Mouse (Mus musculus) heart, postnatal 0 days (tissue): ENCODE data around the gene Nradd.

Experiments
- CTCF ChIP-seq: IDR thresholded peaks from 2 replicates; pipeline ENCODE4 v1.5.1; 2016; ENCODE audit warnings: antibody characterized with exemption, control low read depth, low read depth
- EP300 ChIP-seq: IDR thresholded peaks from 2 replicates; pipeline ENCODE4 v1.6.1; 2016; ENCODE audit warnings: antibody characterized with exemption, low read depth

GRCm38 (mm10) chr9:110659521-110659920 is 35.3 kb upstream of the Nradd start:
- TF ChIP-seq CTCF (no peak), EP300 (no peak)
